Mouse (Mus musculus) gastrocnemius, postnatal 36 days (tissue): ENCODE results near the gene Zbtb25. TPM values are rescaled to one million over a fixed set of nuclear protein-coding genes. Genes with fewer than 3 reads are reported as not detected.

Experiments used
- DNase-seq, 2 experiments: peaks; one replicate each; pipeline ENCODE4 v3.0.0; 2022
- intact Hi-C: fragments of 180-260 bp; cut with DNase I; formaldehyde crosslinking; loops from one replicate; pipeline ENCODE4 v1.15.1; 2025
- total RNA-seq, 2 experiments: library from RNA; stranded (reverse); gene quantifications; 2 replicates each; pipeline ENCODE4 v1.2.3; 2021

The Zbtb25 gene
- total RNA-seq, 2 experiments from 2014 or later = 5.5 to 7.1 TPM

GRCm38 (mm10) chr12:76305107-76305506 lies 64.3 kb downstream of the Zbtb25 start:
- intact Hi-C loops = no loop called here

DNA sequence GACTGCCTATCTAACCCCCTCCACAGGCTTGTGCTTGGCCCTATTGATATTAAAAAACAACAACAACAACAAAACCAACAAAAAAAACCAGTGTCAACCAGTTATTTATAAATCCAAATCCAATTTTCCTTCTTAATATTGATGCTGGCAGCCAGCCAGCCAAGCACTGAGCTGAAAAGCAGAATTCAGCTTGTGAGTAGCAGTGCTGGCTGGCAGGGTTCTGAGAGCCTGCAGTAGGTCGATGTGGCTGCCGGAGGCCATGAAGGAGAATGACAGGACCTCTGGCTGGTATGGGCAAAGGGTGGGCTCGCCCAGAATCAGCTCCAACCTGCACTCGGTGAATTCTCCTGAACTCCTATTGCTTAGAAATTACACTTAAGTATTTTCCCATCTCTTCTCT lies 65.2 kb downstream of the Zbtb25 start:
- intact Hi-C loops = no loop called here
- DNase-seq = no peak

More at GRCm38 (mm10) chr12:76305107-76305506, 64.3 kb downstream of the Zbtb25 start:
- DNase-seq = no peak

GRCm38 (mm10) chr12:76303474-76303873 lies 65.9 kb downstream of the Zbtb25 start:
- DNase-seq = no peak
- intact Hi-C loops = no loop called here

GRCm38 (mm10) chr12:76300367-76300766 lies 69.0 kb downstream of the Zbtb25 start:
- intact Hi-C loops = no loop called here
- no peak for DNase-seq

GRCm38 (mm10) chr12:76299361-76299906 lies 70.0 kb downstream of the Zbtb25 start:
- DNase-seq = no peak
- intact Hi-C loops = no loop called here

DNA sequence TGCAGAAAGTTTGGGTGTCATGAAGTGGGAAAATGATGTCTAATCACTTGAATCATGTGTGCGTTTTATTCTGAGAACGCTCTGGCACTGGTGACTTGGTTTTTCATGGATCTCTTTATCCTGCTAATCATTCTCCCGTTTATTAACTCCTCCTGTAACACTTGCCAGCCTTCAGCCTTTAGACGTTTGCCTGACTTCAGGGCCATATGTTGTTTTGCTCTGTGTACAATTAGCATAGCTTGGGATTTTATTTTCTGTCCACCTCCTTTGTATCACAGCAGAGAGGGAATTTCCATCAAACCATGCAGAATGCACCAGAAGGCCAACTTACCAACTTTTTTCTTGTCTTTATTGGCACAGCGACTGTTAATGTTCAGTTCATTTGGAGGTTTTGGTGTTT lies 71.6 kb downstream of the Zbtb25 start:
- intact Hi-C loops = no loop called here
- DNase-seq = no peak

Other genes with a start within 250 kb of the Zbtb25 start
- under 1 TPM in 1 of 2 experiments, not detected in 1; 0.28 TPM for gene Esr2, start 192.3 kb downstream of the Zbtb25 start, total RNA-seq
- gene Tex21, start 122.9 kb downstream of the Zbtb25 start, total RNA-seq = not detected
- gene Mthfd1, start 114.3 kb downstream of the Zbtb25 start, total RNA-seq = 10 to 100 TPM; 28.8 to 34.5 TPM
- gene Akap5, start 44.7 kb downstream of the Zbtb25 start, total RNA-seq = under 1 TPM; 0.22 to 0.84 TPM
- 1 to 10 TPM; 3.0 to 4.0 TPM for gene Zbtb1, start 664 bp upstream of the Zbtb25 start, total RNA-seq
- 1 to 10 TPM; 8.4 to 9.0 TPM for gene Hspa2, start 34.6 kb upstream of the Zbtb25 start, total RNA-seq
- not detected for gene Ppp1r36, start 47.9 kb upstream of the Zbtb25 start, total RNA-seq
- 1 to 10 TPM; 5.4 to 5.5 TPM for gene Plekhg3, start 161.3 kb upstream of the Zbtb25 start, total RNA-seq